Mouse (Mus musculus) cerebellum, adult 2 months (tissue): ENCODE data around the gene Zfp367.
A peak's percentile ranks its signal among the peaks of the same experiment; 100 is the strongest.

Experiments used
- CTCF ChIP-seq: fragments of 200-500 bp; IDR thresholded peaks from 2 replicates; pipeline ENCODE4 v1.5.1; 2011; ENCODE audit warnings: low read depth, mild to moderate bottlenecking, control low read depth, low read length, moderate library complexity, borderline replicate concordance; ENCODE audit not compliant: insufficient read depth
- POLR2A ChIP-seq: fragments of 200-500 bp; IDR thresholded peaks from 2 replicates; pipeline ENCODE4 v1.6.1; 2011; ENCODE audit warnings: low read length, control low read depth, borderline replicate concordance; ENCODE audit not compliant: insufficient read depth

DNA sequence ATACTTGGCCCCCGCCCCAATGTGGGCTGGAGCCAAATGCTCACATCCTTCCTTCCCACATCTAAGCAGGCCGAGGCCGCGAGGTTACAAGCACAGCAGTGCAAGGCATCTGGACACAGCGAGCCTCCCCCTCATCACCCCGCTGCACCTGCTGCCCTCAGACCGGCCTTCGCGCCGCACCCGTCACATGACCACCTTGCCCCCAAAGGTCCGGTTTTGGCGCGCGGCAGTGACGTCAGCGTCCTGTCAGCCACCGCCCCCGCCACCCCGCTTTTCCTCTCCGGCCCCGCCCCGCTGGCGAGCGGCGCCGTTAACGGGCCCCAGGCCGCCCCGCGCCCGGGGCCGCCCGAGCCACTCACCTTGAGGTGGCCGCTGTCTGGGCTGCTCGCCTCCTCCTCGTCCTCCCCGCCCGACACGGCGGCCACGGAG, 747 bp downstream of the Zfp367 start:
- TF ChIP-seq POLR2A = peak; percentile 88
- no peak for TF ChIP-seq CTCF
